Mouse (Mus musculus): Measurements from ENCODE around the gene Hist1h4i.

The Hist1h4i gene

GRCm38 (mm10) chr13:22008707-22009106 lies 32.5 kb downstream of the Hist1h4i start:
- DNase-seq (ENCODE audit: low spot score) = no peak

- no peak for DNase-seq (ENCODE audit: low spot score)
These were observed 33.3 kb downstream of the Hist1h4i start for GRCm38 (mm10) chr13:22007872-22008271.

DNA sequence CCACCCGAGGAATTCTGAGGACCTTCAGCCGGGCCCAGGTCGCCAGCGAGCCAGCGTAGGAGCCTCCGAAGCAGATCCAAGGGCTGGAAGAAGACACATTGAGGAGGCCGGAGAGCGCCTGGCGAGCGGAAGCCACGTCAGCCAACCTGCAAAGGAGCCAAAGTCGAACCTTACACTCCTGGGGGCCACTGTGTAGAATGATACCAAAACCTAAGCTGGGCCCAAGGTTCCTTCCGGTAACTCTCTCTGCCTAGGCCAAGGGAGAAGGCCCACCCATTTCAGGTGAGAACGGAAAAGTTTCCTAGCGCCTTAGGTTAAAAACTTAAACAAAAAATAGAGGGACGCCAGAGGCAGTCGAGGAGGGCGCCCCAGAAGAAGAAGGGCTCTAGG lies 34.0 kb downstream of the Hist1h4i start:
- peak; percentile 33 for DNase-seq (ENCODE audit: low spot score)

DNA sequence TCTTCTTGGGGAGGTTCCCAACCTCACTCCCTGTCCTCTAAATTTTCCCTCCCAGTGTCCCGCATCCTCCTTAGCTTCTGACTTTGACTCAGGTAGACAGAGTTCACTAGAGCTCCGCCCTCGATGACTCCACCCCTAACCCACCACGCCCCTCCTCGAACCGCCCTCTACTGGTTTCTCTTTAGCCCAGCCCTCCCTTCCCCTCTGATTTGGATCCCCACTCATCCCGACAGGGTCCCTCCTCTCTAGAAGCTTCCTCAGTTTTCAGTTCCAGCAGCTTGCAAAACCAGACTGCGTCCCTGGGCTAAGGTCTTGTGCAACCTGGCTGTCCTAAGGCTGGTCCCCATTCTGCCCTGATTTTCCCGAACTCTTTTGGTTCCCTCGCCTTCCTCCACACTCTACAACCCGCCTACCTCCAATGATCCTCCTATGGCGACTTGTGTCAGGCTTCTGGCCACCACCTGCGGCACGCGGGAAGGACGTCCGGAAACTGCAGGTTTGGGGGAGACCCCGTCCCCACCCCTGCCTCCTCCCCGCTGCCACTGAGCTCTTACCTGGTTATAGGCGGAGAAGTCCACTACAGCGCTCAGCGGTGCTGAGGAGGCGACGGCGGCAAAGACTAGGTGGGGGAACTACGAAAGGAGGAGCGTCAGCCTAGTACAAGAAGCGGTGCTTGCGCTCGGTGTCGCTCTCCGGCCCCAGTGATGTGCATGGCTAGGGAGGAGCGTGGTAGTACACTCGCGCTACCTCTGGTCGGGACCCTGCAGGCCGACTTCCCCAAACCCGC lies 34.6 kb downstream of the Hist1h4i start:
- peak; percentile 83 for DNase-seq (ENCODE audit: low spot score)

DNA sequence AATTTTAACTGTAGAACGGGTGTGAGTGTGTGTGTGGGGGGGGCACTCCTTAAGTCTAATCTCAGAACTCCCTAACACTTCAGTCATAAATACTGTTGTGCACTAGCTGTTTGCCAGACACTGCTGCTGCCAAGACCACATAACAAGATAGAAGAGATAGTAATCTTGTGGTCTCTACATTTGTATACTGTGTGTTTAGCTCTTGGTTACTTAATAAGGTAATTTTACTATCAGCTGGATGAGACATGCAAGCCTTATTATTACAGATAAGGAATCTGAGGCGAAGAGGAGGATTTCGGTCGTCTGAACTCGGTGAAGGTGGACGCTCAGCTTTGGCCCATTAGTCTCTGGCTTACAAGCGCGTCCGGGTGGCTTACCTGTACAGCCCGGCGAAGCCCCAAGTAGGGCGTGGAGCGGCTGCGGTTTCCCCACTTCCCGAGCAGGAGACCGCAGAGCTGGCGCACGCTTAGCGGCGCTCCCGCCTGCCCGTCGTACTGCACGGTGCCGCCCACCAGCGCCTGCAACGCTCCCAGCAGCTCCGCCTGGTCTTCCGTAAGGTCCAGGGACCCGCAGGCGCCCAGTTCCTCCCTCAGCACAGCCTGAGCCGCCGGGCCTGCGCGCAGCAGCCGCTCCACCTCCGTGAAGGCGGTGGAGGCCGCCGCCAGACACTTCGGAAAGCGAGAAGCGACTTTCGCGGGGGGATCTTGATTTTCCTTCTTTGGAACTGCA lies 35.4 kb downstream of the Hist1h4i start:
- peak; percentile 64 for DNase-seq (ENCODE audit: low spot score)

DNA sequence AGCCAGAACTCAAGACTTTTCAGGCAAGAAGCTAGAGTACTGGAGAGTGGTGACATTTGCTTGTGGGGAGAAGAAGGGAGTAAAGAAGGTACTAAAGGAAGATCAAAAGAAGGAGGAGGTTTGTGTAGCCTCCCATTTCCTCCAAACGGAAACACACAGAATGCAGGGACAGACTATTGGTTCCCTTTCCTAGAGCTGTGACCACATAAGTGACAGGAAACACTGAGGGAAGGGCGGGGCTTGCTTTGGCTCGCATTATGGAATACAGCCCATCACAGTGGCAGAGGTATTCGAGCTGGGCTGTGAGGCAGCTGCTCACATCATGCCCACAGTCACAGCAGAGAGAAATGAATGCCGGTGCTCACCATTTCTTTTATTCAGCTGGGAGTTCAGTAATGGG lies 39.3 kb downstream of the Hist1h4i start:
- no peak for DNase-seq (ENCODE audit: low spot score)

DNA sequence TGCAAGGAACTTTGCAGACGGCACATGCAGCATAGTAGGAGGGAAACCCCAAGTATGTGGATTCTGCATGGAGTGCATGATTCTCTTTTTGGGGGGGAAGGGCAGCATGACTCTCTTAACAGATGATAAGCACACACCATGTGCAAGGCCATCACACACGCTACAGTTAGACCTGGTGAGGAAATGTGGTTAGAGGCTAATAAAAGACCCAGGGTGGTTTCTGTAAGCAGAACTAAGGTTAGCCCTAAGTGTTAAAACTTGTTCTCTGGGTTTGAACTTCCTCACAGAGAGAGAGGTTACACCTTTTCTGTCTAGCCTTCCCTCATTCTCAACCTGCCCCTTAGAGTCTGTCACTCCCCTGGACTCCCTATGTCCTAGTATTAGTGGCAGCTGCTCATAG lies 39.8 kb downstream of the Hist1h4i start:
- no peak for DNase-seq (ENCODE audit: low spot score)

DNA sequence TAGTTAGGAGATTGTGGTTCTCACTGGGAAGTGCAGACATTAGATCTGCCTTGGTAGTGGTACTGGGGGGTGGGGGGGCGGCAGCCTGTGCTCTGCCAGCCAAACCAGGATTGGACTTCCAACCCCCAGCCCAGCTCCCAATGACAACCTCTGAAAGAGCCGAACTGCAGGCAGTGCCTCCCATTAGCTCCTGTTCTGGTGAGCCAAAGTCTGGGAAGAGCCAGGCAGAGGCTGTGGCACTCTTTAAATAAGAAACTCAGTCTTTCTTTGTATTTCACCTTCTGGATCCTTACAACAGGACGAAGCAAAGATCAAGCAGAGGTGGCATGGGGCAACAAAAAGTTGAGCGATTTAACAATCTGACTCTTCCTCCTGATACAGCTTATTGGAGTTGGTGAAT lies 42.0 kb downstream of the Hist1h4i start:
- DNase-seq (ENCODE audit: low spot score) = no peak

GRCm38 (mm10) chr13:21998412-21998811 lies 42.8 kb downstream of the Hist1h4i start:
- no peak for DNase-seq (ENCODE audit: low spot score)

DNA sequence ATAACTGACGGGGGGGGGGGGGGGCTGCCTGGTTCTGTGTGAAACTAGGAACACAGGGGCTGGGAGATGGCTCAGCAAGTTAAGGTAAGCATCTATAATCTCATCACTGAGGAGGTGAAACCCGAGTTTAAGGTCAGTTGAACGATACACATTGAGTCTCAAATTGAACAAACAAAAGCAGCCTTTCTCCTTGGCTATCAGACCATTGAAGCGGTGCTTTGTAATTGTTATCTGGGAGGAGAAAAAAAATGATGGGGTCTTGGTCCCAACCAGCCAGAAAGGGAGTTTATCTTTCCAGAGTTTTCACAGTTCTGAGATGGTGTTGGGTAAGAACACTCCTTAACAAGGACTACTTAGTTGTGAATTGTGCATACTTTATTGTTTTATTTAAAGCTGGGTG lies 43.3 kb downstream of the Hist1h4i start:
- no peak for DNase-seq (ENCODE audit: low spot score)

GRCm38 (mm10) chr13:21997201-21997820 lies 43.9 kb downstream of the Hist1h4i start:
- DNase-seq (ENCODE audit: low spot score) = no peak

DNA sequence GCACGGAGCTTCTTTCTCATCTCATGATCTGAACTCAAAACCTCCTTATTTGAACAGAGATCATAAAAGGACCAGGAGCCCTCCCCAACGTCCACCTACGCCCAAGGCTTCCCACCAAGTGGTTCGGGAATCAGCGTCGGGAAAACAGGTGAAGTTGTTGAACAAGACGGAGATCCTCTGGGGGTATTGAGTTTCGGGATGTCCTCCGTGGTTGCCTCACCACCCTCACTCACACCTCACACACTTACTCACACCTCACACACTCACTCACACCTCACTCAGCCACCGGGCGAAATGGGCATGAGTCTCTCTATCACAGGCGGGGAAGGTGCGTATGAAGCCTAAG lies 44.3 kb downstream of the Hist1h4i start:
- DNase-seq (ENCODE audit: low spot score) = no peak

DNA sequence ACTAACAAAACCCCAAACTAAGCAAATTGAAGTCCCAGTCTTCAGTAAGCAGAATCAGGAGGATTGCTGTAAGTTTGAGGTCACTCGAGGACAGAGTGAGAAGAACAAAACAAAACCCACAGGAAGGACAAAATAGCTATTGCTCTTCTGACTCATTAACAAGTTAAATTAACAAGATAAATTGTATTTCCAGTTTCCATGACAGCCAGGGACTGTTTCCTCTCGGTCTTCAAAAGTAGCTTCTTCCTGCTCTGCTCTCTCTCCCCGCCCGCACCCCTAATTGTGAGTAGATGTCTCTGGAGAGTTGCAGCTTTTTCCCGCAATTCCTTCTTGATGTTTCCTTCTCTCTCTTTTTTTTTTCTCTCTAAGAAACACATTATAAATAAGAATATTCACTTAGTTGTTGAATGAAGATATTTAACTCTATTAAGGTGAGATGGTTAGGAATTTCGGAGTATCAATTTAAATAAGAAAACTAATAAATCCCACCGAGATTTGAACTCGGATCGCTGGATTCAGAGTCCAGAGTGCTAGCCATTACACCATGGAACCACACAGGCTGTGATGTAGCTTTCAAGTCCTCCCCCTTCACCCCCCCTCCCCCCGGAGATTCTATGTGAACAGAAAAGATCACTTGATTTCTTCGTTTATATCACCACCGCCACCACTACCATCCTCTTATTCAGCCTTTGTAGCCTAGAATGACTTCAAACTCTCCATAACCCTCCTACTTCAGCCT lies 44.9 kb downstream of the Hist1h4i start:
- DNase-seq (ENCODE audit: low spot score) = peak; percentile 66

DNA sequence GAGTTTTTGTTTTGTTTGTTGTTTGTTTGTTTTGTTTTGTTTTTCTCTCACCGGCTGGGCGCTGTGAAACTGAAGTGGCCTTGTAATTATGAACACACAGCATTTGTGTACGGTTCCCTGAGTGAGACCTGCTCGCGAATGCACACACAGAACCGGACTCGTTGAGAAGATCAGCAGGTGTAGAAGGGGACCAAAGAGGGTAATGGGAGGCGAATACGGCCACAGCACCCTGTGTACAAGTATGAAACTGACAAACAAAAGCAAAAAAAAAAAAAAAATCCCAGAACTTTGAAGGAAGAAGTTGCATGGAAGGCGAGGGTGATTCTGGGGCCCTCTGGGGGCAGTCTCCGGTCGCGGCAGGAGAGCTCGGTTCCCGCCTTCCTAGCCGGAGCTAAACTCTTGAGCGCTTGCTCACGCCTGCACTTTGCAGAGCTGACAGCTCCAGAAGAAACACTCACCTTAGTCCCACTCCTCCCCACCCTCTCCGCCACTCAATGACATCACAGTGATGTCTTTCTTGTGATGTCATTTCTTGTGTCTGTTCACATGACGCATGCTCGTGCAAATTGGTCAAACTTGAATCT lies 45.7 kb downstream of the Hist1h4i start:
- DNase-seq (ENCODE audit: low spot score) = peak; percentile 75

DNA sequence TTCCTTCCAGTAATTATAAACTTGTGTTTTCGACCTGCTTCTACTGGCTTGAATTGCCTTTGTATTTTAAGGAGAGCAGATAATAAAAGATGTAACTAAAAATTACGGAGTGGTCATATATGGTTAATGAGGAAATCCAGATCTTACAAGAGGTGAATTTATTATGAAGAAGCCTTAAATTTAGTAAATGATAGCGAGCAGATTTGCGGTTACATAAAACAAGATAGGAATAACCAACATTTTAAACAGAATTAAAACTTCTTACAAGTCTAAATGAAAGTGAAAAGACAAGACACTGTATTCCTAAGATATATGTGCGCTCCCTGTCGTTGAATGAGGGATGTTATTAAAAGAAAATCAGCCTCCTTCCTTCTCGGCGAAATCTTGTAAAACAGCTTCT lies 46.3 kb downstream of the Hist1h4i start:
- peak; percentile 33 for DNase-seq (ENCODE audit: low spot score)

DNA sequence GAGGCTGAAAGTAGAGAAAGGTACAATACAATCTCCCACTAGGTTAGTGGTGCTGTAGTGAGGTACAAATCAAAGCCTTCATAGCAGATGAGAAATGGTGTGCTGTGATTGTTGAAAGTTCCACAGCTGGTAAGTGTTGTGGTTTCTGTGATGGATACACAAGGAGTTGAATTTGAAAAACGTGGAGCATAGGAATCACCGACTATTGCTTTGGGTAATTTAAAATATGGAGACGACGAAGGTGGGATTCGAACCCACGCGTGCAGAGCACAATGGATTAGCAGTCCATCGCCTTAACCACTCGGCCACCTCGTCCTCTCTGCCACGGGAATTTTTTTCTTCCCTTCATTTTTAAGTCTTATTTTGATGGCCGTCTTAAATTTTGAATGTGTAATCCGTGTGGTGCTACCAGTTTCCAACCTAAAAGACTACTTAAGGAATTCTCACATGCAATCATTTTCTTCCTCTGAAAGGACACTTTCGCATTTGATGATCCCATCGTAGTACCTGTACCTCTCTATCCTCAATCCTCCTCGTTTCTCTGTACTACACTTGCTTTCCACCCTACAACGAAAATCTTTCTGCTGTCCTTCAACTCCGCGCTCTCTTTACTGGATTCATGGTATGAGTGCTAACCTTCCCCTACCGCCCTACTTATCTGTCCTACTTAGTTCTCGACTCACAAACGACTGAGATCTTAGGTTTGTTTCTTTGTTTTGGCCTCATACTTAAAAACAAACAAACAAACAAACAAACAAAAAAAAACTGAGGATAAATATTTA lies 47.0 kb downstream of the Hist1h4i start:
- peak; percentile 82 for DNase-seq (ENCODE audit: low spot score)

- no peak for DNase-seq (ENCODE audit: low spot score)
These were observed 48.6 kb downstream of the Hist1h4i start for GRCm38 (mm10) chr13:21992550-21992949.

Data from embryo, embryonic 10 days (tissue).